Mouse (Mus musculus) hindbrain, embryonic 13.5 days (tissue): ENCODE measurements at regions not wholly inside any gene's neighbourhood (a gene's known extent, or its start where the extent isn't known, plus 50 kb on each side); places are given as distances from the start of the nearest gene placed in this dataset.
A peak's percentile ranks its signal among the peaks of the same experiment; 100 is the strongest.

ENCODE experiments used
- ATAC-seq: fragments of 200-750 bp; cut with Nextera tagmentation; 2 replicates; pipeline ENCODE4 v1.8.0; 2017; ENCODE audit warnings: moderate TSS enrichment; ENCODE audit not compliant: low FRiP score
- H3K27ac ChIP-seq: fragments of 300-500 bp; sonication (generic); 2 replicates; pipeline ENCODE4 v1.5.1; 2015; ENCODE audit warnings: inconsistent platforms, mild to moderate bottlenecking, moderate library complexity
- H3K27me3 ChIP-seq: fragments of 300-500 bp; sonication (generic); 2 replicates; pipeline ENCODE4 v1.6.1; 2015; ENCODE audit warnings: mild to moderate bottlenecking, inconsistent platforms
- H3K36me3 ChIP-seq: fragments of 300-500 bp; sonication (generic); 2 replicates; pipeline ENCODE4 v1.6.1; 2015; ENCODE audit warnings: mild to moderate bottlenecking, inconsistent platforms
- H3K4me1 ChIP-seq: fragments of 300-500 bp; sonication (generic); replicated peaks from 2 replicates; pipeline ENCODE4 v1.6.1; 2015; ENCODE audit warnings: inconsistent platforms
- H3K4me2 ChIP-seq: fragments of 300-500 bp; sonication (generic); 2 replicates; pipeline ENCODE4 v1.6.1; 2015; ENCODE audit warnings: inconsistent platforms, mild to moderate bottlenecking, moderate library complexity
- H3K4me3 ChIP-seq: fragments of 300-500 bp; sonication (generic); 2 replicates; pipeline ENCODE4 v1.5.1; 2015; ENCODE audit warnings: mild to moderate bottlenecking, inconsistent platforms
- H3K9ac ChIP-seq: fragments of 300-500 bp; sonication (generic); 2 replicates; pipeline ENCODE4 v1.6.1; 2015; ENCODE audit warnings: mild to moderate bottlenecking, inconsistent platforms
- H3K9me3 ChIP-seq: fragments of 300-500 bp; sonication (generic); 2 replicates; pipeline ENCODE4 v1.6.1; 2016; ENCODE audit warnings: inconsistent platforms
- WGBS: fragments of 180-500 bp; shearing (Covaris S2); methylation state at CpG from one replicate; pipeline ENCODE4 v1.1.7; 2015; 5-methylcytosine and 5-hydroxymethylcytosine counted together

GRCm38 (mm10) chr2:143217760-143218358 lies 139.6 kb downstream of the Otor start:
- H3K9ac ChIP-seq, result no peak overlapping the region
- no peaks in the 10 kb centered on the region for H3K9me3 ChIP-seq
- H3K27me3 ChIP-seq, result no peaks in the 10 kb centered on the region
- peak; percentile 71 for ATAC-seq
- WGBS, result 59% methylated on average over 5 of the region's 5 CpGs
- H3K36me3 ChIP-seq, result no peaks in the 10 kb centered on the region
- no peaks in the 10 kb centered on the region for H3K4me1 ChIP-seq
- H3K4me3 ChIP-seq, result no peak overlapping the region
- no peak overlapping the region for H3K27ac ChIP-seq
- H3K4me2 ChIP-seq, result no peak overlapping the region

- Histone ChIP-seq H3K27ac (no peak overlapping the region), H3K4me3 (no peak overlapping the region), H3K4me1 (no peaks in the 10 kb centered on the region), H3K4me2 (no peak overlapping the region), H3K36me3 (no peaks in the 10 kb centered on the region), H3K9ac (no peak overlapping the region), H3K9me3 (no peaks in the 10 kb centered on the region), H3K27me3 (no peaks in the 10 kb centered on the region)
- 63% methylated on average over 1 of the region's 1 CpGs for WGBS
- no peak for ATAC-seq
Measured at GRCm38 (mm10) chr2:143222326-143222725, 144.1 kb downstream of the Otor start.

- Histone ChIP-seq H3K4me2 (no peak overlapping the region), H3K9me3 (no peaks in the 10 kb centered on the region), H3K27ac (no peak overlapping the region), H3K4me1 (no peaks in the 10 kb centered on the region), H3K4me3 (no peak overlapping the region), H3K36me3 (no peaks in the 10 kb centered on the region), H3K27me3 (no peaks in the 10 kb centered on the region), H3K9ac (no peak overlapping the region)
- 76% methylated on average over 4 of the region's 4 CpGs for WGBS
- no peak for ATAC-seq
Measured at GRCm38 (mm10) chr2:143224410-143225130, 146.3 kb downstream of the Otor start.

- Histone ChIP-seq H3K27ac (no peak overlapping the region), H3K4me2 (no peak overlapping the region), H3K36me3 (no peaks in the 10 kb centered on the region), H3K4me3 (no peak overlapping the region), H3K9ac (no peak overlapping the region), H3K9me3 (no peaks in the 10 kb centered on the region), H3K4me1 (no peaks in the 10 kb centered on the region), H3K27me3 (no peaks in the 10 kb centered on the region)
- WGBS, result 83% methylated on average over 7 of the region's 7 CpGs
- ATAC-seq, result no peak
Measured at GRCm38 (mm10) chr2:143233795-143234194, 155.5 kb downstream of the Otor start.

GRCm38 (mm10) chr2:143240274-143240673 lies 162.0 kb downstream of the Otor start:
- no peaks in the 10 kb centered on the region for H3K9me3 ChIP-seq
- H3K9ac ChIP-seq, result no peak overlapping the region
- no peak overlapping the region for H3K4me2 ChIP-seq
- WGBS, result 86% methylated on average over 4 of the region's 4 CpGs
- no peaks in the 10 kb centered on the region for H3K27me3 ChIP-seq
- H3K4me3 ChIP-seq, result no peak overlapping the region
- no peak for ATAC-seq
- H3K36me3 ChIP-seq, result no peaks in the 10 kb centered on the region
- H3K4me1 ChIP-seq, result no peaks in the 10 kb centered on the region
- H3K27ac ChIP-seq, result no peak overlapping the region

- WGBS, result 88% methylated on average over 3 of the region's 3 CpGs
- no peak overlapping the region for H3K4me3 ChIP-seq
- no peak overlapping the region for H3K9ac ChIP-seq
- H3K9me3 ChIP-seq, result no peaks in the 10 kb centered on the region
- H3K4me1 ChIP-seq, result no peaks in the 10 kb centered on the region
- no peak overlapping the region for H3K4me2 ChIP-seq
- H3K27ac ChIP-seq, result no peak overlapping the region
- no peak for ATAC-seq
- H3K36me3 ChIP-seq, result no peaks in the 10 kb centered on the region
- no peaks in the 10 kb centered on the region for H3K27me3 ChIP-seq
Measured at GRCm38 (mm10) chr2:143243741-143244140, 165.5 kb downstream of the Otor start.

GRCm38 (mm10) chr2:143246131-143246665 lies 167.9 kb downstream of the Otor start:
- 81% methylated on average over 4 of the region's 4 CpGs for WGBS
- H3K27me3 ChIP-seq, result no peaks in the 10 kb centered on the region

GRCm38 (mm10) chr2:143269026-143269425 lies 190.8 kb downstream of the Otor start:
- Histone ChIP-seq H3K4me2 (no peak overlapping the region), H3K9ac (no peak overlapping the region), H3K4me1 (no peaks in the 10 kb centered on the region), H3K9me3 (no peaks in the 10 kb centered on the region), H3K36me3 (no peaks in the 10 kb centered on the region), H3K27me3 (no peaks in the 10 kb centered on the region), H3K4me3 (no peak overlapping the region), H3K27ac (no peak overlapping the region)
- 49% methylated on average over 7 of the region's 7 CpGs for WGBS
- no peak for ATAC-seq

More at GRCm38 (mm10) chr2:143246131-143246665, 167.9 kb downstream of the Otor start:
- H3K36me3 ChIP-seq, result no peaks in the 10 kb centered on the region
- no peak overlapping the region for H3K4me3 ChIP-seq
- H3K27ac ChIP-seq, result no peak overlapping the region
- H3K4me2 ChIP-seq, result no peak overlapping the region
- H3K9ac ChIP-seq, result no peak overlapping the region
- no peak for ATAC-seq
- no peaks in the 10 kb centered on the region for H3K9me3 ChIP-seq
- no peaks in the 10 kb centered on the region for H3K4me1 ChIP-seq

- H3K9me3 ChIP-seq, result no peaks in the 10 kb centered on the region
- no peak overlapping the region for H3K27ac ChIP-seq
- H3K4me2 ChIP-seq, result no peak overlapping the region
- no peaks in the 10 kb centered on the region for H3K27me3 ChIP-seq
- H3K9ac ChIP-seq, result no peak overlapping the region
- H3K36me3 ChIP-seq, result no peaks in the 10 kb centered on the region
- H3K4me3 ChIP-seq, result no peak overlapping the region
- WGBS, result 80% methylated on average over 5 of the region's 5 CpGs
- ATAC-seq, result no peak
- H3K4me1 ChIP-seq, result no peaks in the 10 kb centered on the region
Measured at GRCm38 (mm10) chr2:143270826-143271225, 192.6 kb downstream of the Otor start.

GRCm38 (mm10) chr2:143305747-143306570 lies 227.7 kb downstream of the Otor start:
- Histone ChIP-seq H3K4me2 (no peak overlapping the region), H3K9ac (no peak overlapping the region), H3K4me3 (no peak overlapping the region), H3K4me1 (0 out of 2 replicates have a peak, but pooled peaks cover 8% of the 10 kb centered on the region), H3K27ac (peak overlapping the region; percentile 60; the same call in 1 of the 2 replicates), H3K36me3 (no peaks in the 10 kb centered on the region), H3K27me3 (no peaks in the 10 kb centered on the region), H3K9me3 (no peaks in the 10 kb centered on the region)
- peak; percentile 95 for ATAC-seq
- WGBS, result 66% methylated on average over 4 of the region's 4 CpGs

GRCm38 (mm10) chr2:143306571-143306925 lies 228.3 kb downstream of the Otor start:
- Histone ChIP-seq H3K4me1 (0 out of 2 replicates have a peak, but pooled peaks cover 8% of the 10 kb centered on the region), H3K4me2 (no peak overlapping the region), H3K27me3 (no peaks in the 10 kb centered on the region), H3K27ac (peak overlapping the region; percentile 60; the same call in 1 of the 2 replicates), H3K36me3 (no peaks in the 10 kb centered on the region), H3K9ac (no peak overlapping the region), H3K9me3 (no peaks in the 10 kb centered on the region), H3K4me3 (no peak overlapping the region)
- ATAC-seq, result no peak
- 76% methylated on average over 2 of the region's 2 CpGs for WGBS

GRCm38 (mm10) chr2:143325486-143325885 lies 220.5 kb upstream of the Pcsk2 start:
- ATAC-seq, result no peak
- H3K27me3 ChIP-seq, result no peaks in the 10 kb centered on the region

More at GRCm38 (mm10) chr2:143325486-143325885, 220.5 kb upstream of the Pcsk2 start:
- Histone ChIP-seq H3K9ac (no peak overlapping the region), H3K36me3 (no peaks in the 10 kb centered on the region), H3K4me2 (no peak overlapping the region), H3K4me3 (no peak overlapping the region), H3K27ac (no peak overlapping the region), H3K4me1 (no peaks in the 10 kb centered on the region), H3K9me3 (0 out of 2 replicates have a peak, but pooled peaks cover 8% of the 10 kb centered on the region)
